Mouse (Mus musculus): ENCODE results near the gene Tspoap1.

- TF ChIP-seq CTCF (IDR thresholded peaks at IDR 0.05; ENCODE audit: borderline replicate concordance, insufficient read depth, low read depth, low read length) (peak; percentile 88), POLR2A (IDR thresholded peaks at IDR 0.05; ENCODE audit: borderline replicate concordance, insufficient read depth, low read length) (no peak)
These were observed 56.5 kb downstream of the Tspoap1 start for GRCm38 (mm10) chr11:87816707-87817442.

Data from cerebellum, adult 2 months (tissue).